Comparison of ENCODE assay signal across 1 mouse cellular context in genomic region chr17:35161421-35161820, GRCm38 (mm10).
TF ChIP-seq lines count a peak whose summit lies in the region.

No protein-coding gene starts in this region.

TF ChIP-seq in ES-E14, 5 proteins besides CTCF, POLR2A, EP300 and RAD21:
- no peak for TF ChIP-seq HCFC1 (IDR thresholded peaks at IDR 0.05; ENCODE audit: borderline replicate concordance, insufficient read depth, low read length)
- TF ChIP-seq MAFK (IDR thresholded peaks at IDR 0.05; ENCODE audit: insufficient read depth, low read depth, low read length): no peak
- no peak for TF ChIP-seq ZNF384 (IDR thresholded peaks at IDR 0.05; ENCODE audit: low read depth, low read length)
- no peak for TF ChIP-seq CHD2 (IDR thresholded peaks at IDR 0.05; ENCODE audit: low read depth, low read length)
- TF ChIP-seq ZC3H11A (IDR thresholded peaks at IDR 0.05; ENCODE audit: borderline replicate concordance, low read depth, low read length): no peak
